Mouse (Mus musculus): ENCODE measurements around the gene Cd200r1.
A peak's percentile ranks its signal among the peaks of the same experiment; 100 is the strongest.

The Cd200r1 gene

DNA sequence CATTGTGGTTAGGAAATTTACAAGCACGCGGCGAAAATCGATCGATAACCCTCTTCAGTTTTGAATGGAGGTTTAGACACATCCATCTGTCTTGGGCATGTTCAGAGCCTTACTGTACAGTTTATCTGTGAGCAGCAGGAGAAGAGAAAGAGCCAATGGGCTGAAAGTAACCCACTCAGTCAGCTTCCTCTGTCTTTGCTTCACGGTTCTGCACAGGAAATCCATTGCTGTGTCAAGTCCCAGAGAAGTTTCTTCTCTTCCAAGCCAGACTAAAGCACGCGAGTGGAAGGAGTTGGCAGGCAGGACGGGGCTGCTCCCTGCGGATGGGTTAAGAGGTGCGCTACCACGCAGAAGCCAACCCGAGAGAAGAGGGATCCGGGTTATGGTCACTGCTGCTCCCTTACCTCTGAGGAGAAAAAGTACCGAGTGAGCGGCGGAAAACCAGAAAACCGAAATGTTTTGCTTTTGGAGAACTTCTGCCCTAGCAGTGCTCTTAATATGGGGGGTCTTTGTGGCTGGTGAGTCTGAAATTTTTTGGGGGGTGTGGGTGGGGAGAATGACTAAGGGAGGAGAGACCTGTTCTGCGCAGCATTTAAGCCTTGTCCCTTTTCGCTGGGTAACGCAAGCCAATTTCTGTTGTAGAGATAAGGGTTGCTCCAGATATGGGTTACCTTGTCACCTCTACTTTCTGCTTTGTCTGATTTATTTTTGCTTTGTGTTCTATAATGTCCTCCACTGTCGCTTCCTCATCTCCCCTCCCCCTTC lies at the start of gene Cd200r1:
Gene Cd200r1 (plus strand): TSS at position 182 of the 765 bp plus-strand sequence.
- DNase-seq (ENCODE audit: low spot score) = no peak

DNA sequence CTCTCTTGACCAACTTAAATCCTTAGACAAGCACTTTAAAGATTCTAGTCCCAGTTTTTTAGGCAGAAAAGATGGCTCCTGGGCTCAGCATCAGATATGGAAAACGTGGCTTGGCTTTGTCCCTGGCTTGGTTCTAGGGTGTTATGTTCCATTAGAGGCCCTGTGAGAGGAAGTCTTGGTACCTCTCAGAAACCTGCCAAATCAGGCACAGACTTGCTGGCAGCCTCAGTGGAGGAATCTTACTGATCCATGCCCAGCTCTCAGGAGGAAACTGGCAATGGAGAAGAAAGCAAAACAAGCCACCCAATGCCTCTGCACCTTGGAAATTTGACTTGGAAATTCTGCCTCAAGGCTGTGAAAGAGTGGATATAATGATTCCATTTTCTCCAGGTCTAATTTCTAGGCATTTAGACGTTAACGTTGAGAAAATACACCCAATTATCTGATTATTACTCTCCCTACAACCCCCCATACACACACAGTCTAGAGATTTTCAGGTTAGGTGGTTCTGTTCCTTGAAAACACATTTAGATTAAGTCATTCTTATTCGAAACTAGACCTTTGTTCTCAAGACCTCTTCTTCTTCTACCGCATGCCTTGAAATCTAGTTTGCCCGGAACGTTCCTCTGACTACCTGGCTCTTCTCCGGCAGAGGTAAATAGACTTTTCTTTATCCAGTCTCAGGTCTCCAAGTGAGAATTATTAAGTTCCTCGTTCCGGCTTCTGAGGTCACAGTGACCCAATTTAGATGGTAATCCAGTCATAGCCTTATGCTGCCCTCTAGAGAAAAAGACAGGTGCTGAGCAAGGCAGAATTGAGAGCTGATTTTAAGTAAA lies 49.0 kb upstream of the Cd200r1 start:
- DNase-seq (ENCODE audit: low spot score) = no peak

DNA sequence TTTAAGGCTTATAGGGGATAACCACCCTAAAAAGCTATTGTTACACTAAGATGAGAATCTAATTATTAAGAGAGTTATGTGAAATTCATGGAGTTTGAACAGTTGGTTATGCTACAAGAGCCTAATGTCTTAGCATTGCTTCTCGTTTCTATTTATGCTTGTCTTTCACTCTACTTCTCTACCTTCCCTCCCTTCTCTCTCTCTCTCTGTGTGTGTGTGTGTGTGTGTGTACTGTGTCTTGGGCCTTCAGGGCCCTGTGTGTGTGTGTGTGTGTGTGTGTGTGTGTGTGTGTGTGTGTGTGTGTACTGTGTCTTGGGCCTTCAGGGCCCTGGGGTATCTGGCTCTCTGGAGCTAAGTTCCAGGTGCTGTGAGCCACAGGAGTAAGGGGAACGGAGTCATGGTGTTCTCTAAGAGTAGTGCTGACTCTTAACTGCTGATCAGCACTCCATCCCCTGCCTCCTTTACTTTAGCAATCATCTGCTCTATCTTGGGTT lies 48.3 kb upstream of the Cd200r1 start:
- no peak for DNase-seq (ENCODE audit: low spot score)

DNA sequence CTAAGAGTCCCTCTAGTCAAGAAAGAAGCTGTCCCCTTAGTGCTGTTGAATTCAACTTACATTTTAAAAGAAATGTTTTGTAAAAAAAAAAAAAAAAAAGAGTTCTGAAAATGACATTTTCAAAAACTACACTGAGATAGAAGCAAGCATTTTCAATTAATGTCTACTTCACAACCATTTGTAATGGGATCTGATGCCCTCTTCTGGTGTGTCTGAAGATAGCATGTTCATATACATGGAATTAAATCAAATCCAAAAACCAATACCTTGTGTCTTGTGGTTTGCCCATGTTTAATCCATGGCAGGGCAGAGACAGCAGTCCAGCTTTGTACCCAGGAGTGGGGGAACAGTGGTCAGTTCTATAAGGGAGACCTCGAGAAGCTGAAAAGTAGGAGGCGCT lies 47.7 kb upstream of the Cd200r1 start:
- DNase-seq (ENCODE audit: low spot score) = no peak

DNA sequence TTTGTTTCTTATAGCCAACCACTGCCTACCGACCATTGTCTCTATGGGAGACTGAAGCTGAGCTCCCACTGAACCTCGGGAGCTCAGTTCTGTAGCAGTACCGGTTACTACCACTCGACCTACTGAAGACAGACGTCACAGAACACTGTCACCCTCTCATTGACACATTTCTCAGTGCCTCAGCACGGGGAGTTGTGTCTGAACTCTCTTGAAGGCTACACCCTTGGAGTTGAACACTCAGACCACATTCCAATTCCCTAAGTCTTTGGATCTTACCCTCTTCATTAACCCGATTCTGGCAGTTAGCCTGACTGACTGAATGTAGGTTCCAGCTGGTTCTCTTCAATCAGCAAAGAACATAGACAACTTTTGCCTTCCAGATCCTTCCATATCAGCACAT lies 46.2 kb upstream of the Cd200r1 start:
- no peak for DNase-seq (ENCODE audit: low spot score)

DNA sequence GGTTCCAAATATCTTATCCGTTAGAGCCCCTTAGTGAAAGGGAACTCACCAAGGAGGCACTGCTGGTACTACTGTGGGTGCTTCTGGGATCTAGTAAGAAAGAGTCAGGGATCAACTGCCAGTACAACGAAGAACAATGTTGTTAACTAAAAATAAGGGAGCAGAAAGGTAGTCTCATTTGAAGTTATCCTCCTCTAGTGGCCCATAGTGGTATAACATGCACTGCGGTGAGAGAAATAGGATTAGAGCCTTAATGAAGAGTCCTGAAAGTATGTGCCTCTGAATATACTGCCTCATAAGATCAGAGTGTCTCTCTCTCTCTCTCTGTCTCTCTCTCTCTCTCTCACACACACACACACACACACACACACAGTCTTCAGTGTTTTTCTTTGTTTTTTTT lies 45.0 kb upstream of the Cd200r1 start:
- no peak for DNase-seq (ENCODE audit: low spot score)

DNA sequence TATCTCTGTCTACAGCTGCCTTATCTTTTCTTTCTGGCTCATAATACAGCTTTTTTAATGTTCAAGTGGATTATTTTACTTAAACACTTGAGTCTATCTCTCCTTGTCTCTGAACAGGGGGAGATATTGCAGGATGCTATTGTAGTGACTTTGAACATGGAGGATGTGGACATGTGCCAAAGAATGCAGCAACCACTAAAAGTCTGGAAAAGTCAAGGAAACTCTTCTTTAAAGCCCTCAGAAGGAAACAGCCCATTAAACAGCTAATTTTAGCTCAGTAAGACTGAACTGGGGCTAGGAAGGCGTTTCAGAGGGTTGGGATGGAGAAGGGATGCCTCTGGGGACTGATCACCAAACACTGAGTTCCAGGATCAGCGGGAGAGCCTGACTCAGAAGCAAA lies 42.9 kb upstream of the Cd200r1 start:
- no peak for DNase-seq (ENCODE audit: low spot score)

DNA sequence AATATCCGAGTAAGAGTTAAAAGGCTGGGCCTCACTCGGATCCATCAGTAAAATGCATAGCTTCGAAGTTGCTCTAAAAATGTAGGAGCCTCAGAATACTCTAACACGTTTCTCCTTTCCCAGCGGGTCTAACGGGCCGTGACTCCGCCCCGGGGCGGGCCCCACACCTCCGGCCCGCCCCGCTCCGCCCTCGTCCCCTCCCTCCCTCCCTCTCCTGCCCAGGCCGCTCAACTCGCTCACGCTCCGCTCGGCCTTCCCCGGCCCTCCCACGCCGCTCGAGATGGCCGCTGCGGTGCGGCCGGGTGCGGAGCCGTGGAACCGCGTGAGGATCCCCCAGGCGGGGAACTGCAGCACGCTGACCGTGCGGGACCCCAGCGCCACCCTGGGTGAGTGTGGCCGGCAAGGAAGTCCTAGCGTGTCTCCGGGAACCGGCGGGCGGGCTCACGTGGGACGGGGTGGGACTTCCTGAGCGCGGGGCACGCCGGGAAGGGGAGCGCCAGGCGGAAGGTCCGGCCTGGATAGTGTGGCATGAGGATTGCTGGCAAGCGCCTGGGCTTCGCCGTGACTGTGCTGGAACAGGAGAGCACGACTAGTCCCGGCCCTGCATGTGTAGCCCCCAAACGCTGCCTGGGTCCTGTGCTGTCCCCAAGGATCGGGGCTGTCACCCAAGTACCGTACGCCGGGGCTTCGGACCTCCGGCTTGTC lies 41.3 kb upstream of the Cd200r1 start, which contains the start of gene Nepro:
Gene Nepro (plus strand): TSS at position 219 of the 705 bp plus-strand sequence.
- peak; percentile 89 for DNase-seq (ENCODE audit: low spot score)

DNA sequence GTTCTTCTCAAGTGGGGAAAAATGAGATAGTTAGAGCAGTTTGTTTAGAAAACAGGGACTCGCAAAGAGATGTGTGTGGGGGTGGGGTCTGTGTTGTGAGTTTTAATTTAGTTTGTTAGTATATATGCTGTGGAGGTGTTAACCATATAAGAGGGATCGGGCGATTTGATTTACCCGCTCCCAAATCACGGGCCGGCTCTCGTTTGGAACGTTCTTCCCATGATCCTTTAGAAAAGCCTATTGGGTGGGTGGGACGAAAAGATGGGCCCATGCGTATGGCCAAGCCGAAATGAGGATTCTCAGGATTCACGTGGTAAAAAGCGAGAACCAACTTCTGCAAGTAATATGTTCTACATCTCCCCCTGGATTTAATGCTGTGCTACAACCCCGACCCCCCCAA lies 40.7 kb upstream of the Cd200r1 start:
- no peak for DNase-seq (ENCODE audit: low spot score)

DNA sequence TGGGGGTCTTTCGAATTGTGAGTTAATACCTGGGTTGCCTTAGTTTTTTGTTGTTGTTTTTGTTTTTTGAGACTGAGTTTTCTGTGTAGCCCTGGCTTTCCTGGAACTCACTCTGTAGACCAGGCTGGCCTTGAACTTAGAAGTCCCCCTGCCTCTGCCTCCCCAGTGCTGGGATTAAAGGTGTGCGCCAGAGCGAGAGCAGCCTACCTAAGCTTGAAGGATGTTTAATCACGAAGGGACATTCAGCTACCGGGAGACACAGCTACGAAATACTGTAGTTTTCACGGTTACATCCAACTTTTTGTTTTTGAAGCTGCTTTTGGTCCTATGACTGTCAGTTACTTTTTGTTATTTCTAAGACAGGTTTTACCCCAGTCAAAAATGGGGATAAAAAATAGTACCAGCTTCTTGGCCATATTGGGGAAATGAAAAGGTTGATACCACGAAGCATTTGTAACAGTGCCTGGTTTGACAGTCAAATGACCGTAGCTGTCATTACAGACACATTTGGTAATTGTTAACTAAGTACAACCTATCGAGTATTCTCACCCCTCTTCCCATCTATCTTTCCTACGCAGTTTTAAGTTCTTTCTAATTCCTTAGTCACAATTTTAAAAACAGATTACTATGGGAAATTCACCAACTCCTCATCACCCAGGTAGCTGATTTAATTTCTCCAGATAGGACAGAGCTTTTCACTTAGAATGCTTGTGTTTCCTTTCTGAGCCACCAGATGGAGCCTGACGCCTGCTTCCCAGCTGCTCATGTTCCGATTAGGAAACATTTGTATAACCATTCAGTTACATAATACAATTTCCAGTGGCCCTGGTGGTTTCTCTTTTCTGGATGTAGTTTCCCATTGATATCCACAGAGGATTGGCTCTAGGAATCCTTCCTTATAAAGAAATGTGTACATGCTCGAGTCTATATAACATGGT lies 40.0 kb upstream of the Cd200r1 start:
- peak; percentile 81 for DNase-seq (ENCODE audit: low spot score)

DNA sequence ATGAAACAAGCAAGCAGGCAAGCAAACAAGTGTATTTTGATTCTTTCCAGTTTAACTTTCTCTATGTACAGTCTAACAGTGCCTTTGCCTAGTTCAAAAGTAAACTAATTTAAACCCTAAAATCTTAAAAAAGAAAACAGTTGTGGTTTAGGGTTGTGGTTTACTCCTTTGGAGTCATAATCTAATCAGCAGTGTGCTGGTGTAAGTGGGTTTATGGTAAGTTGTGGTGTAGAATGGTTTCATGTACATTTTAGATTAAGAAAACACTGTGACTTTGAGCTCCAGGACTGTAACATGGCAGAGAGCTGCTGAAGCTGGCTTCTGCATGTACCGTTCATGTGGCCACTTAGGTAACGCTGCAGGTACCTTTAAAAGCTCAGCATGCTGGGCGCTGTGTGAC lies 38.0 kb upstream of the Cd200r1 start:
- DNase-seq (ENCODE audit: low spot score) = no peak

DNA sequence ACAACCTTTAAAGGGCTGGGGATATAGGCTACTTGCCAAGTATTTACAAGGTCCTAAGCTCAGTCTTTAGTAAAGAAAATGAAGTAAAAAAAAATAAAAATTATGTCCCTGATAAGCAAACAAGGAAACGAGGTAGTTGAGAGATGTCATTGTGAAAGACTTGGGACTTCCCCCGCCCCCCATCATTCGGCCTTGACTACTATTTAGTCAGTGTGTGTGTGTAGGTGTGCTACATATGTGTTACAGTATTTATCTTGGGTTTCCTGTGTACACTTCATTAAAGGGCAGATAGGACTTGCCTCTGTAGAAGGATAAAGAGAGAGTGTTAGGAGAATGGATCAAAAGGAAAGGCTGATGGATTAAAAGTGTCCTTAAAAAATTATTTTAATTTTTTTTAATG lies 31.5 kb upstream of the Cd200r1 start:
- no peak for DNase-seq (ENCODE audit: low spot score)

DNA sequence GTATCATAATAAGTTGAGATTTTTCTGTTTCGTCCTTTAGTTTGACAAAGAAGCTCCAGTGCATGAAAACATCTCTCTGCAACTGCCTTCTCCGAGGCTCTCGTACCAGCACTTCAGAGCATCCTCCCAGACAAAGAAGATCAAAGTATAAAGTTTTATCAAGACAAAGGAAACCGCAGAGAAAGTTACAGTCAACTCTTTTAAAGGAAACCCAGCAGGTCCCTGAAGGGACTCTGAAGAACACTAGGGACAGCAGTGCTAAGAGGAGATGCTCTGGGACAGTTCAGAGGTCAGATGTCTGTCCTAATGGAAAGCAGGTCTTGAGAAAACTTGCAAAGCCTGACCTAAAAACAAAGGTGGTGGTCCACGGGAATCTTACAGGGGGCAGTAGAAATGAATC lies 29.9 kb upstream of the Cd200r1 start:
- no peak for DNase-seq (ENCODE audit: low spot score)

DNA sequence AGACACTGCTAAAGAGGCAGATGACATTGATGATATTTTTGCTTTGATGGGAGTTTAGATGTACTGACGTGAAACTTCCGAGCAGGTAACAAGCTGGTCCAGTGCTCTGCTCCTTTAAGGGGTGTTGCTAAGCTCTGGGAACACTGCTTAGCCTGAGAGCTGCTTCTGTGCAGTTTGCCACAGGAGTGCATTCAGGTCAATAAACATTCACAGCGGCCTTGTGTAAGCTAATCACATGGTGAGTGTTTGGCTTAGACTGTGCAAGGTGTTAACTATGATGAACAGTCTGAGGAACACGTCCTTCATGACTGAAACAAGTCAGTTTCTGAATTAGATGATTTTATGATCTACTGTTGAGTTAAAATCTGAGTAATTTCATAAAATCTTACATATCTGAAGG lies 29.4 kb upstream of the Cd200r1 start:
- DNase-seq (ENCODE audit: low spot score) = no peak

DNA sequence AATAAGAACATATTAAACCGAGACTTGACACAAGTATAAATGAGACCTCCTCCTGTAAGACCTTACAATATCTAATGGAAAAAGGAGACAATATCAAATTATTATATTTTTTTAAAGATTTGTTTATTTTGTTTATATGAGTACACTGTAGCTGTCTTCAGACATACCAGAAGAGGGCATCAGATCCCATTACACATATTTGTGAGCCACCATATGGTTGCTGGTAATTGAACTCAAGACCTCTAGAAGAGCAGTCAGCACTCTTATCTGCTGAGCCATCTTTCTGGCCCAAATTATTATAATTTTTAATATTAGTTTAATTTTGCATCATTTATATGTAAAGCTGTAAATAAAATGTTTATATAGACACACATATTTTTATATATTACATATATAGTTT lies 22.8 kb upstream of the Cd200r1 start:
- DNase-seq (ENCODE audit: low spot score) = no peak

DNA sequence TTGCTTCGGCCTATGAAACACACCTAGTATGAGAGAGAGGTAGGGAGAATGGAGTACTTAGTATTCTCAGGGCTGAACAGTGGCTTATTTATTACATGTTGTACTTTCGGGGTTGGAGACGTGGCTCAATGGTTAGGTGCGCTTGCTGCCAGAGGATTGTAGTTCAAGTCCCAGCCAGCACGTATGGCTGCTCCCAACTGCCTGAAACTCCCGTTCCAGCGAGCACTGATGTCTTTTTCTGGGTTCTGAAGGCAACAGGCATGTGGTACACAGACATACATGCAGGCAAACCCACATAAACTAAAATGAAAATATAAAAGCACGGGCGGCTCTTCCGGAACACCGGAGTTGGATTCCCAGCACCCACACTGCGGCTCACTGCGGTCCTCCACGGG lies 20.1 kb upstream of the Cd200r1 start:
- no peak for DNase-seq (ENCODE audit: low spot score)

DNA sequence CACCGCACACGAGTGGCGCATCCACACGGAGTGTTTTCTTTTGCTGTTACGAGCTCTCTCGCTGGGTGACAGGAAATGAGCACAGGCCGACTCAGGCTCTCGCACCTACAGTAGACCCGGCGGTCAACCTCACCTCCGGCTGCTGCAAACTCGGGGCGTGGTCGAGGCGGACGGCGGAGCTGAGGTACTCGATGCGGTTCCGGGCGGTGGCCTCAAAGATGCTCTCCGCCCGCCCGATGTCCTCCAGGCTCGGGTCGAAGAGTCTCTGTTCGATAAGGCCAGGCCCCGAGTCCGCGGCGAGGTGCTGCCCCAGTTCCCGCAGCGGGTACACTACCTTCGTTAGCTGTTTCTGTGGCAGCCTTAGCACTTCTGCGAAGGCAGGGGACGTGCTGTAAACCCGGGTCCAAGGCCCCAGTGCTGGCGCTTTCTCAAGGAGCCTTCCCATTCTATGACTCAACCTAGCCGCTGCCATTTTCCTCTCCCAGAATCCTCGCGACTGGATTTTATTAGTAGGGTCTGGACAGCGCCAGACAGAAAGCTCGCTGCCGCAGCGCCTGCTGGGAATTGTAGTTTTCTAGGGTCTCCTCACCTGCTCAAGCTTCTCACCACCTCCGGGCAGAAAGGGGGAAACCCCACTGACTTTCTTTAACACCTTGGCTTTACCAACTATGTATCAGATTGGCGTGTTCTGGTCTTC lies 19.5 kb upstream of the Cd200r1 start, which contains the start of gene Gtpbp8:
Gene Gtpbp8 (minus strand): TSS at position 498 of the 697 bp plus-strand sequence.
- DNase-seq (ENCODE audit: low spot score) = peak; percentile 81

DNA sequence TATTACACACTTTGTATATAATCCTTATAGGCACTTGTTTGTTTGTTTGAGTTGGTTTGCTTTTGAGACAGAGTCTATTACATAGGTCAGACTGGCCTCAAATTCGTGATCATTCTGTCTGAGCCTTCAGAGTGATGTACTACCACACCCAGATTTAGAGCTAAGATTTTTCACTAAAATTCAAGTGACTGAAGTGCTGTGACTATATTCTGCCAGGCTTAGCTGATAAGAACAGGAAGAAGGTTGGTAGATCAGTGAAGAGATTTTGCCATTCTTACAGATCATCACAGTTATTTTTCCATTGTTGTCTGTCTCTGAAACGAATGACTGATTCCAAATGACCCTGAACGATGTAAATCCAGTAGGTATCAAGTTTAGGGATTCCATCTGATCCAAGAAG lies 17.5 kb upstream of the Cd200r1 start:
- DNase-seq (ENCODE audit: low spot score) = no peak

DNA sequence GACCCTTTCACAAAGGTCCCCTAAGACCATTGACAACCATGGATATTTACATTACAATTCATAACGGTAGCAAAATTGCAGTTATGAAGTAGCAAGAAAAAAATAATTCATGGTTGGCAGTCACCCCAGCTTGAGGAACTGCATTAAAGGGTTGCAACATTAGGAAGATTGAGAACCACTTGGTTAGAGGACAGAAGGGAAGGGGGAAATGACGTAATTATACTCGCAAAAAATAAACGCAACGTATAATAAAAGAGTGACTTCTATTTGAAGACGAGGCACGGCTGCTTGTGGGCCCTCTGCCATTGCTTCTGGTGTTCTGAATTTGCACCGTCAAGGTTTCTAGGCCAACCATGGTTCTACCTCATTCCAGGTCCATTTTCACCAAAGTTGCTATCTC lies 7.8 kb upstream of the Cd200r1 start:
- no peak for DNase-seq (ENCODE audit: low spot score)

DNA sequence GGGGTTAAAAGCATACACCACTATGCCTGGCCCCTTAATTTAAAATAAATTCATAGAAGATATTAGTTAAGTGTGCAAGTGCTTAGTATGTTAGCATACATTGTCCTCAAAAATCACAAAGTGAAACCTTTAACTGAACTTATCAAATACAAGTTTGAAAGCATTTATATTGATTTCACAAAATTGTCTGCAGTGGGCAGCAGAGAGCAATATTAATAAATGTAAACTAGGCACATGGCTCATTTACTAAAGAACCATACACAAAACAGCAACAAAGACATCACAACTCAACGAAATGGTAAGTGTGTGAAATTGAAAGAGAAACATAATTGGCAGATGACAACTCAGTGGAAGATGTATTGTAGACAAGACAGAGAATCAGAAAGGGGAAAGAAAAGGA lies 3.7 kb upstream of the Cd200r1 start:
- DNase-seq (ENCODE audit: low spot score) = no peak

Data from left cerebral cortex, adult 11 months (tissue).